ENCODE assay signal across 37 mouse cellular contexts in the genomic region with DNA sequence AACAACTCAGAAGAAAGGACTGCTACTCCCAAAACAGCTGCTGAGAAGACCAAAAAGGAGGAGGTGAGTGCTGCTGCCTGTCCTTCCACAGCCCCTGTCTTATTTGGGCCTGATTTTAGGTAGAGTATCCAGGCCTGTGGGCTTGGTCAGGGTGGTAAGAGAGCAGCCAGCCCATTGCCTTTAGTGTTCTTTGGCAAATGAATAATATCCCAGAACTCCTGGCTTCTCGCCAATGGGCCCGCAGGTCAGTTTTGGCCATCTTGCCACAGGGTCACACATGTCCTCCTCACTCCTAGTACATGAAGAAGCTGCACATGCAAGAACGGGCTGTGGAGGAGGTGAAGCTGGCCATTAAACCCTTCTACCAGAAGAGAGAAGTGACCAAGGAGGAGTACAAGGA. TPM values are rescaled to one million over a fixed set of nuclear protein-coding genes. Genes with fewer than 3 reads are reported as not detected.
"Had no signal": no experiment of that assay in that cellular context is flagged by ENCODE, and none has a peak within 500 bp of the region (broad histone marks: within the 10 kb centered on the region; RNA-seq: fewer than 3 reads in every experiment).

No protein-coding gene starts in this region.

- H3K27ac ChIP-seq: heart, embryonic 13.5 days; heart, embryonic 15.5 days; hindbrain, embryonic 13.5 days; hindbrain, embryonic 15.5 days; hindbrain, postnatal 0 days; kidney, embryonic 15.5 days; kidney, postnatal 0 days; limb, embryonic 13.5 days; limb, embryonic 15.5 days; liver, embryonic 12.5 days; liver, embryonic 14.5 days had no signal

- H3K27me3 ChIP-seq: heart, embryonic 13.5 days; heart, embryonic 15.5 days; hindbrain, embryonic 13.5 days; hindbrain, embryonic 15.5 days; kidney, embryonic 15.5 days; limb, embryonic 13.5 days; limb, embryonic 15.5 days; liver, embryonic 12.5 days had no signal

- DNase-seq: gastrocnemius, postnatal 14 days; gastrocnemius, postnatal 36 days; heart, adult 18-20 months; heart, postnatal 14 days; heart, postnatal 36 days; kidney, adult 11 months; kidney, adult 9 months; kidney, postnatal 14 days; layer of hippocampus, adult 9-11 months; layer of hippocampus, postnatal 36 days; left cerebral cortex, postnatal 4 days; lung, adult 18-20 months had no signal

- H3K4me3 ChIP-seq: heart, embryonic 13.5 days; heart, embryonic 15.5 days; hindbrain, embryonic 13.5 days; hindbrain, embryonic 15.5 days; kidney, embryonic 15.5 days; limb, embryonic 13.5 days; limb, embryonic 15.5 days; liver, embryonic 12.5 days had no signal

RNA-seq across cellular contexts. Expression of gene Cdhr5, which starts 15.1 kb away (rescaled TPM):
- total RNA-seq: gastrocnemius, adult 8-10 months; heart, adult 18-20 months; heart, postnatal 14 days; heart, postnatal 36 days; hematopoietic stem cell, adult 5-6 weeks; hindbrain, postnatal 0 days; layer of hippocampus, adult 18-20 months; layer of hippocampus, adult 8-10 months; layer of hippocampus, postnatal 14 days; layer of hippocampus, postnatal 36 days; left cerebral cortex, adult 18-20 months; left cerebral cortex, adult 8-10 months; left cerebral cortex, postnatal 10 days; left cerebral cortex, postnatal 25 days; left cerebral cortex, postnatal 4 days had no signal
- polyA plus RNA-seq: heart, embryonic 11.5 days; heart, embryonic 13.5 days; heart, postnatal 0 days; hindbrain, embryonic 11.5 days; hindbrain, embryonic 13.5 days; hindbrain, embryonic 15.5 days; limb, embryonic 13.5 days had no signal

RNA-seq across cellular contexts. Expression of gene Sct, which starts 17.5 kb away (rescaled TPM):
- total RNA-seq: gastrocnemius, adult 8-10 months; gastrocnemius, postnatal 36 days; heart, adult 18-20 months; heart, postnatal 14 days; heart, postnatal 36 days; hematopoietic stem cell, adult 5-6 weeks; layer of hippocampus, adult 18-20 months; layer of hippocampus, adult 8-10 months; layer of hippocampus, postnatal 14 days; layer of hippocampus, postnatal 36 days; left cerebral cortex, adult 18-20 months; left cerebral cortex, adult 8-10 months; left cerebral cortex, postnatal 10 days; left cerebral cortex, postnatal 25 days; liver, adult 2 months had no signal
- polyA plus RNA-seq: liver, adult 2 months had no signal

RNA-seq across cellular contexts. Expression of gene Drd4, which starts 30.3 kb away (rescaled TPM):
- total RNA-seq: gastrocnemius, adult 8-10 months; gastrocnemius, postnatal 36 days; heart, adult 18-20 months; heart, postnatal 14 days; heart, postnatal 36 days; hematopoietic stem cell, adult 5-6 weeks; layer of hippocampus, adult 18-20 months; liver, adult 2 months had no signal
- polyA plus RNA-seq: heart, embryonic 13.5 days; liver, adult 2 months; liver, embryonic 14.5 days; liver, embryonic 16.5 days had no signal
